Comparison of ENCODE assay signal across 9 mouse cellular contexts in genomic region chr7:132776338-132777111, GRCm38 (mm10). TPM values are rescaled to one million over a fixed set of nuclear protein-coding genes. Genes with fewer than 3 reads are reported as not detected.
DNase-seq lines count a peak whose midpoint lies in the region; ATAC-seq and TF ChIP-seq lines count a peak whose summit lies in the region.
"Had no signal": no experiment of that assay in that cellular context is flagged by ENCODE, and none has a peak within 500 bp of the region (broad histone marks: within the 10 kb centered on the region; RNA-seq: fewer than 3 reads in every experiment).

No protein-coding gene starts in this region.

- peak; percentile 86 for TF ChIP-seq POLR2A in bone marrow, adult 2 months (IDR thresholded peaks at IDR 0.05; ENCODE audit: borderline replicate concordance, control insufficient read depth, low read depth, low read length)

- 0 out of 2 replicates have a peak, but pooled peaks cover 9% of the 10 kb centered on the region for H3K36me3 ChIP-seq in kidney, postnatal 0 days (ENCODE audit: insufficient read depth, low read length)
- H3K36me3 ChIP-seq in neural tube, embryonic 15.5 days, result peaks cover 9% of the 10 kb centered on the region; the same call in 1 of the 2 replicates

- TF ChIP-seq CTCF in bone marrow, adult 2 months (IDR thresholded peaks at IDR 0.05; ENCODE audit: control insufficient read depth, insufficient read depth, low read length), result no peak
- no peak for TF ChIP-seq CTCF in kidney, postnatal 0 days (IDR thresholded peaks at IDR 0.05; ENCODE audit: low read depth)

- H3K4me1 ChIP-seq in bone marrow, adult 2 months (ENCODE audit: control insufficient read depth, insufficient read depth, low read length), result peaks cover 3% of the 10 kb centered on the region; the same call in 1 of the 2 replicates
- peaks cover 14% of the 10 kb centered on the region for H3K4me1 ChIP-seq in kidney, postnatal 0 days (replicated peaks; ENCODE audit: insufficient read depth, low read length)
- H3K4me1 ChIP-seq in neural tube, embryonic 15.5 days, result peaks cover 19% of the 10 kb centered on the region

- ATAC-seq in kidney, postnatal 0 days (replicated peaks; ENCODE audit: low FRiP score, low read depth), result no peak
- no peak for ATAC-seq in CD4-positive, CD25-positive, alpha-beta regulatory T cell, adult 4 months
- no peak for ATAC-seq in neural tube, embryonic 15.5 days (ENCODE audit: low FRiP score)

- peak overlapping the region; percentile 20 for H3K27ac ChIP-seq in bone marrow, adult 2 months (ENCODE audit: control insufficient read depth, insufficient read depth, low read depth, low read length, poor library complexity)
- H3K27ac ChIP-seq in kidney, postnatal 0 days, result 0 out of 2 replicates have a peak overlapping the region, but pooled peaks have one; percentile 44
- no peak overlapping the region for H3K27ac ChIP-seq in neural tube, embryonic 15.5 days (replicated peaks)
- H3K27ac ChIP-seq: midbrain, embryonic 12.5 days had no signal

- H3K4me3 ChIP-seq in bone marrow, adult 2 months (replicated peaks; ENCODE audit: control insufficient read depth, low read depth, low read length), result peak overlapping the region; percentile 73
- H3K4me3 ChIP-seq in kidney, postnatal 0 days (replicated peaks; ENCODE audit: low read depth, low read length), result no peak overlapping the region
- no peak overlapping the region for H3K4me3 ChIP-seq in neural tube, embryonic 15.5 days (replicated peaks)
- H3K4me3 ChIP-seq: midbrain, embryonic 12.5 days had no signal

- no peak overlapping the region for H3K4me2 ChIP-seq in kidney, postnatal 0 days (ENCODE audit: low read length)
- H3K4me2 ChIP-seq in neural tube, embryonic 15.5 days, result no peak overlapping the region
- H3K4me2 ChIP-seq: midbrain, embryonic 12.5 days had no signal

- H3K9ac ChIP-seq in kidney, postnatal 0 days (ENCODE audit: low read depth, low read length), result no peak overlapping the region
- no peak overlapping the region for H3K9ac ChIP-seq in neural tube, embryonic 15.5 days (replicated peaks)
- H3K9ac ChIP-seq: midbrain, embryonic 12.5 days had no signal

- 62% methylated on average over 7 of the region's 7 CpGs for WGBS in bone marrow, adult 2 months
- WGBS in kidney, postnatal 0 days, result 81% methylated on average over 7 of the region's 7 CpGs
- WGBS in neural tube, embryonic 15.5 days, result 92% methylated on average over 7 of the region's 7 CpGs

- DNase-seq in lung, adult 18-20 months, result peak; percentile 36 to 53
- no peak for DNase-seq in lung, postnatal 25 days (ENCODE audit: low spot score)
- no peak for DNase-seq in kidney, postnatal 0 days (ENCODE audit: low spot score)
- DNase-seq in spleen, postnatal 10 days (ENCODE audit: low spot score in 2 of 2), result peak; percentile 74 to 77
- DNase-seq in urinary bladder, postnatal 4 days (ENCODE audit: low spot score in 2 of 2), result no peak

- H3K9me3 ChIP-seq in kidney, postnatal 0 days (replicated peaks; ENCODE audit: low read length), result no peaks in the 10 kb centered on the region
- H3K9me3 ChIP-seq in neural tube, embryonic 15.5 days (replicated peaks), result no peaks in the 10 kb centered on the region
- H3K9me3 ChIP-seq: midbrain, embryonic 12.5 days had no signal

- H3K27me3 ChIP-seq in kidney, postnatal 0 days (ENCODE audit: insufficient read depth, low read length), result no peaks in the 10 kb centered on the region
- no peaks in the 10 kb centered on the region for H3K27me3 ChIP-seq in neural tube, embryonic 15.5 days (replicated peaks)
- H3K27me3 ChIP-seq: midbrain, embryonic 12.5 days had no signal

RNA-seq across cellular contexts. Expression of gene Fam53b, which starts 37.2 kb away (rescaled TPM):
- 43.2 and 51.4 TPM in 2 replicates for polyA plus RNA-seq in bone marrow, adult 2 months (2011; ENCODE audit: insufficient read depth, insufficient read length, low replicate concordance, missing spikeins)
- polyA plus RNA-seq in kidney, postnatal 0 days (2015; fragmentation: Nextera tagmentation; extraction: Ambion mirVana), result 17.1 and 17.5 TPM in 2 replicates
- 100 to 1,000 TPM in 1 of 2 experiments, 10 to 100 TPM in 1; 73.4 to 102 TPM for polyA plus RNA-seq in CD4-positive, CD25-positive, alpha-beta regulatory T cell, adult 4 months (2017; shearing (Covaris generic))
- 12.4 and 14.2 TPM in 2 replicates for polyA plus RNA-seq in neural tube, embryonic 15.5 days (2015; fragmentation: Nextera tagmentation; extraction: Ambion mirVana)

Comparison
In these comparisons a context has a peak if more than half of its experiments do, and no peak if none do; other contexts are left out.
1. DNase-seq: peak in lung, adult 18-20 months (2 of 2) and spleen, postnatal 10 days (2 of 2); none in lung, postnatal 25 days (single experiment), kidney, postnatal 0 days (single experiment) and urinary bladder, postnatal 4 days (0 of 2).